Mouse (Mus musculus) gastrocnemius, postnatal 10 days (tissue): ENCODE data around the gene Fcrlb. TPM values are rescaled to one million over a fixed set of nuclear protein-coding genes. Genes with fewer than 3 reads are reported as not detected.
A peak's percentile ranks its signal among the peaks of the same experiment; 100 is the strongest.

ENCODE experiments used
- DNase-seq: peaks from one replicate; pipeline ENCODE4 v3.0.0; 2021; ENCODE audit warnings: mixed read lengths
- total RNA-seq, 2 experiments: library from RNA; stranded (reverse); gene quantifications; 2 replicates each; pipeline ENCODE4 v1.2.3; 2021

Gene Fcrlb
- total RNA-seq, 2 experiments from 2014 or later = not detected

DNA sequence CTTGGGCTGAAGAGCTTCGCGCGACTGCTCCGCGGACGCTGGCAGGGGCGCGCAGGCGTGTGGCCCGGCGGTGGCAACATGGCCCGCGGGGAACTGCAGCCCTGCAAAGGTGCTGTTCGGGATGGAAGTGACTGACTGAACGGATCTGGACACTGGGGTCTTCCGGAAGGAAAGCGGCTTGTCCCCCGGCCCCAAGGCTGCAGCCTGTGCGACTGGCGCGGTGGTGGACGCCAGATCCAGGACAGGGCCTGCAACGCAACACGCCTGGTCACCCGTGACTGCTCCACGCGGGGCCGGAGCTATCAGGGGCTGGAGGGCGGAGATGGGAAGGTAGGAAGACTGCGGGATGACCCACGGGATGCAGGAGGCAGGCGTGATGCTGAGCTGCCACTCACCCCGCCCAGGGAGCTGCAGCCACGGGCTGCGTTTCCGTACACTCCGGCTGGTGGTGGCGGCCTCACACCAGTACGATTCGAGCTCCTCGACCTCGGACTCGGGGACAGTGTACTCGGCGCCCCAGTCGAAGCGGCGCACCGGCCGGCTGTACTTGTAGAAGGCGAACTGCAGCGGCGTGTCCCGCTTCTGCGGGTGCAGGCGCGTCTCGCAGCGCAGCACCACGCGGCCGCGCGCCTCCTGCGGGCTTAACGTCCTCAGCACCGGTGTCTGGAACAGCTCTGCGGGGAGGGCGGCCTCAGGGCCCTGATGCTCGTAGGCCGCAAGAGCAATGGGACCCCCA lies 5.1 kb downstream of the Fcrlb start:
- DNase-seq = peak; percentile 27

DNA sequence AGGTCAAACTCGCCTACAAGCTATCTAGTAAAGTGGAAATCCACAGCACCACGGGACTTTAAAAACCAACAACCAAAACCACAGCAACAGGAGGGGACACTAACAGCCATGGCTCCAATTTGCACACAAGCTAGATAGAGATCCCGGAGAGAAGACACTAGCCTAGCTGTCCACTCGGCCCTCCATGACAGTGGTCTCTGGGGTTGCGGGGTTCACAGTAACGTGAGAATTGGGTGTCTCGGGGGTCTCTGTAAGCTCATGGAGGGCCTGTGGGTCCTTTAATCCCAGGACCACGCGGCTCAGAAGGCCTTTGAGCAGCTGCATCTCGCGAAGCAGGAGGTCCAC lies 5.7 kb downstream of the Fcrlb start:
- DNase-seq = no peak

DNA sequence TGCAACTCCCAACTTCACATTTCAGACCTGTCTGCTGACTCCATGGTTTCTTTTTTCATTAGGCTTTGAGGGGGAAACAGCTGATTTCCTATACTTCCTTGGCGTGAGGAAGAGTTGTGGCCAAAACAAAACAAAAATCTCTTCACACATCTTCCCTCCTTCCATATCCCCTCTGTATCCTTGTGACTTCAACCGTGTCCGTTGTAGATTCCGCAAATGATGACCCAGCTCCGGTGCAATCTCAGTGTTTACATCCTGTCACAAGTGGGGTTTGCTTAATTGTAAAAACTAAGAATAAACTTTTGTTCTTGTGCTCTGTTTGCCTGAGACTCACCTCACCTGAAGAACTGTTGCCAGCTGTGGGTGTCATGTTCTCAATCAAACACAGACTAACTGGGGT lies 9.3 kb downstream of the Fcrlb start:
- no peak for DNase-seq

DNA sequence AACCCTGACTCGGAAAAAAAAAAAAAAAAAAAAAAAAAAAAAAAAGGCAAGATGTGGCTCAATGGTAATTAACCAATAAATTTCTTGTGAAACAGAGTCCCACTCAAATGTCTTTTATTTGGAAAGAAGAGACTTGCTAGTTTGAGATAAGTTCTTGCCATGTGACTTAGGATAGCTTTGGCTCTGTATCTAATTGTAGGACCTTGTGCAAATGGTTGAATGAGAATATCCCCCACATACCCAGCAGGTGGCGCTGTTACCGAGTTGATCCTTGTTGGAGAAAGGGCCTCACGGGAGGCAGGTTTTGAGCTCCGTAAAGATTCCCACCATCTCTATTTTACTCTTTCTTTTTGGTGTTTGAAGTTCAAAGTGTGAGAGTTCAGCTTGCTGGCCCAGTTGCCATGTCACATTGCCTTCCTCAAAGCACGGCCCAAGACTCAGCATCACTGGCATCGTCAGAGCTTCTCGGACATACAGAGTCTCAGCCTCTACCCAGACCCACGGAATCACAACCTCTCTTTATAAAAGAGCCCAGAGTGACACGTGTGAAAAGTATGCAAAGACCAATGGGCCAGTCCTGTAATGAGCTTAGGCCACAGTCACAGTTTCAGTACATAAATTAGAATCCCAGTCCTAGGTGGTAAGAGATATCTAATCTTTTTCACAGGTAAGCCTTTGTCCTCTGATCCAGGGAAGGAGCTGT lies 11.1 kb downstream of the Fcrlb start:
- DNase-seq = peak; percentile 85

DNA sequence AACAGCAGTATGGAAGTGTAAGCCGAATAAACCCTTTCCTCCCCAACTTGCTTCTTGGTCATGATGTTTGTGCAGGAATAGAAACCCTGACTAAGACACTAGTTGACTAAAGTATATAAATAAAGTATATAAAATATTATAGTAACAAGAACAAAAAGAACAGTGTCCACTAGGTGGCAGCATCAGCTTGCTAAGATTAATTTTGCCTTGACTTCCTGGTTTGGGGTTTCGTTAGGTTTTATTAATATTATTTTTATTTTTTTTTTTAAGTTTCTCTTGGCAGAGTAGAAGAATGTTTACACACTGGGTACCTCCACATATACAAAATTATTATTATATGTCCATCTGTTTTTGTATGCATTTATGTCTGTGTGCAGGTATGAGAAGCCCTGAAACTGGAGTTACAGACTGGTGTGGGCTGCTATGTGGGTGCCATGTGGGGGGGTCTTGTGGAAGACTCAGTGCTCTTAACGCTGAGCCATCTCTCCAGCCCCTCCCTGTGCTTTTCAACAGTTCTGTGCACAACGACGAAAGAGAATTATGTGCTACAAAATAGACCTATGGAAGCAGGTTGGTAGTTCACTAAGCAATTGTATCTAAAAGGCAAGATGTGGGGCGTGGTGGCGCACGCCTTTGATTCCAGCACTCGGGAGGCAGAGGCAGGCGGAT lies 11.8 kb downstream of the Fcrlb start:
- DNase-seq = peak; percentile 42

DNA sequence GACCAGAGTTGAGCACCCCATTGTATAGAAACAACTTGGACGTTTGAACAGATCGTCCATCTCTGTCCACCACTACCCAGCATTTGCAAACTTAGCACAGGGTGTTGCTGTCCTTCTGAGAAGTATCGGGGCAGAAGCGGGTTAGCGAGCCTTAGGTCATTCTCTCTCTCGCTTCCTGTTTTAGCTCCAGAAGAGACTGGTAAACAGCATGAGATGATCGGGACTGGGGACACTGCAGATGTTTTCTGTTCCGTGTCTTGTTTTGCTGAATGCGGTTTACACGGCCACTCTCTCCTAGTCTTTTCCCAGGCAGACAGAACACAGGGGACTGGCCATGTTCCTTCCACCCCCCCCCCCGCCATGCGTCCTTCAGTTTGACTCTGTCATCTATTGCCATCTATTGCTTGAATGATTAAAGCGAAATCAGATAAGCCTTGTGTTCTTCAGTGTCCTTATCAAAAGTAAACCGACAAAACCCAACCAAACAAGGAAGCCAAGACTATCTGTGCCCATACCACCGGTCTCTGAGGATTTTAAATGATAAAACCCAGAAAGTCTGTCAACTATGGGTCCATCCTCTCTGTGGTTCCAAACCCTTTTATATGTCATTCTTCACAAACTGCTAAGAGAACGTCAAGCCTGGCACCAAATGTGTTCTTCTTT lies 14.2 kb downstream of the Fcrlb start:
- DNase-seq = no peak

DNA sequence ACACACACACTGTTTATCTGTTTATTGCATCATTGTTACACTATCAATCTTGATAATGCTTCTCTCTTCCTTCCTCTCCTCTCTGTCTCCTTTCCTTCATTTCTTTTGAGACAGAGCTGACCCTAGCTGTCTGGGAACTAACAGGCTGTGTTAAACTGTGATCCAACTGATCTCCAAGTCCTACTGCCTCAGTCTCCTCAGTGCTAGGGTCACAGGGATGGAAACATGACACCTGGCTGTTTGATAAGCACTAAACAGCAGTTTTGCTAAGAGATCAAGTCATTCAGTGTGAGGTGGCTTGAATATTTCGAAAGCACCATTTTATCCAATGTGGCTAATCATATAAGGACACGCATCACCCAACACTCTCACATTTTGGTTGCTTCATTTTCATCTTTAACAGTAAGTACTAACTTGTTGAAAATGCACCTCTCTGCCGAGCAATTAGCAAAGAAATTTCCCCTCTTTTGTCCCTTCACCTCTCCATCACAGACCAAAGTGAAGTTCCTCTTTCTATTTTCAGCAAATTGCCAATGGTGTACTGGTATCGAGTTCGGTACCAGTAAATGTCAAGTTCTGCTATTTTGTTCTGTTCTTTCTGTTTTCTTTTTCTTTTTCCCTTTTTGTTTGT lies 16.0 kb downstream of the Fcrlb start:
- no peak for DNase-seq

DNA sequence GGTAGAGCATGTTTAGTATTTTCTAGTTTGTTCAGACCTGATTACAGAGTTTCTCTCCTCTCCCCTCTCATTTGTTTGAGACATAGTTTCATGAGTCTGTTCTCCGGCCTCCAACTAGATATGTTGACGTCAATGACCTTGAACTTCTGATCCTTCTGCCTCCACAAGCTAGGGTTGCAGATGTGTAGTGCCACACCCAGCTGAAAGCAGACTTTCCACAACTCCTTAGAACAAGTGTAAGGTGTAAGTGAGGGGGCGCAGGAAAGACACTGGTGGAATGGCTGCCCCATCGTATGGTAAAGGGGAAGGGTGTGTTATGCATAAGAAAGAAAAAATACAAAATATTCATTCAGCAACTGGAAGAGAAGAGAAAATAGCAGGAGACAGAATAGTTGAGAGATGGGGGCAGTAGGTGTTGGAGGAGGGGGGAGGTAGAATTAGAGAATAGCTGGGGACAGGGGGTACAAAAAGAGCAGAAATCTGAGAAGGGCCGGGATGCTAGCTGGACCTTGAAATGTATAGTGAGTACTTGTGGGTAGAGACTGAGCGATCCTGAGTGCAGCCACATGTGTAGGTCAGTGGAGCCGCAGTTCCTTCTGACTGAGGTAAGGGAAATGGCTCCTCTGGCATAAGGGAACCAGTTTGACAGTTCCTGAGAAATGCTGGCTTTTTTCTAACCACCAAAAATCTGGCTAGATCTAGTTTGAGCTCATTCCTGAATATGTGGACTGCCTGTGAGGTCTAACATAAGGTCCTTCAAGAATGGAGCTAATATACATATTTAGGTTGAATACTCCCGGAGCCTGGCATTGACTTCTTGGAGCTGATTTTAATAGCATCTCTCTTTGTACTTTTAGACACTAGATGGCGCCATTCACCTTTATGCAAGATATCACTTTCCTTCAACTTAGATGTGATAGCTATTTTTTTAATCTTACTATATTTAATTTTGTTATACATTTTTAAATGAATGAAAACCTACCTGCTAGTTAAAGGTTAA lies 17.8 kb downstream of the Fcrlb start:
- no peak for DNase-seq

DNA sequence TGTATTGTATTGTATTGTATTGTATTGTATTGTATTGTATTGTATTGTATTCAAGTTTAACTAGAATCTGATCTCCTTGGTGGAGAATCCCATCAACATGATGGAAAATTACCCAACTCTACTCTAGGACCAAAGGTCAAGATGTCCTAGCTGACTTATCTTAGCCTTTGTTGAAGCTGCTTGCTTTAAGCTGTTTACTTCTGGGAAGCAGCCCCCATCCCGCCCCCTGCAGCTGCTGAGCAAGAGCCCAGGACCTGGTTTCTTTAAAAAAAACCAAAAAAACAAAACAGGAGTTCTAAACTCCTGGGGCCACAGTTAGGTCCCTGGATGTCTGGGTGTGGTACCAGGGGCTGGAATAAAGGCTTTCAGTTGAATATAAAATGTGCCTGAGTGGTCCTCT lies 20.5 kb downstream of the Fcrlb start:
- no peak for DNase-seq

DNA sequence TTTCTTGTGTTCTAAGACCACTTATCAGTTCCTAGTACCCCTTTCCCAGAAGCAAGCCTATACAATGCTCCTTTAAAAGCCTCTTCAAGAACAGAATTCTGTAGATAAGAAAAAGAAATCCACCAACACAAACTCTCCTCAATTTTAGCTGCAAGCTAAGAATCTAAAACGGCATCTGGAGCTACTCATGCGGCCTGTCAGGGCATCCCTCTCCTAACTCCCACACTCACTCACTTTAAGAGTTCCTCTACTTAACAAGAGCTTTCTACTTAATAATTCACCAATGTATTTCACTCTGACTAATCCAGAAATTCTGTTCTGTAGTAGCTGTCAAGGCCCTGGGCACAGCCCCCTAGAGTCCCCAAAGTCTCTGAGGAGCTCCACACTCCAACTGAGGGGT lies 21.1 kb downstream of the Fcrlb start:
- DNase-seq = no peak

DNA sequence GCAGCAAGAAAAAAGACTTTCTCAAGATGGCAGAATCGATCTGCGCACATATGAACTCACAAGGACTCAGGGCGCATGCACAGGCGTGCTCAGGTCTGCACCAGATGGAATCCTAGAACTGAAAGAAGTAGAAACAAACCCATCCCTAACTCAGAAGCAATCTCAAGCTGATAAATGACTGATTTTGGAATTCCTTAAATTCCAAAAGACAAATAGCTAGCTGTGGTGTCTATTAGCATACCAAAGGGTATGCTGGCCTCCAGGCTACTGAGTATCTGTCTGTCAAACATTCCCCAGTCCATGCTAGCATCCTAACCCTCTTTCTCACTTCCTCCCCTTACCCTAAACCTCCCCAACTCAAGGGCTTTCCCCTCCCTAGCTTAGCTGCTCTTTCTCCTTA lies 23.4 kb downstream of the Fcrlb start:
- no peak for DNase-seq

DNA sequence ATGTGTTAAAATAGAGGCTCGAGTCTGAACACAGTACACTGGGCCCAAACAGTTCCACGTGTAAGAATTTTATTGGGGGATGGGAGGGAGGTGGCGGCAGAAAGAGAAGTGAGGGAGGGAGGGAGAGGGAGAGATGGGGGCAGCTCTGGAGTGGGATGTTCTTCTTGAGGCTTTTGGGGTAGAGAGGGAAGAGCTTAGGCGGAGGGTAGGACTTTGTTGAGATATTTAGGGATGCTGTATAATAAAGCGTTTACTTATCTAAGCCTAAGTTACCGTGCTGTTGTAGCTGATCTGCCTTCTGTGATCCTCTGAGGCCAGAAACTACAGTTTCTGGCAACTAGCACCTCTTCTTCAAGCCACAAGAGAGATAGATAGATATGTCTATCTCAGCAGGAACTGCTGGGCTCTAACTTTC lies 26.7 kb downstream of the Fcrlb start:
- no peak for DNase-seq

DNA sequence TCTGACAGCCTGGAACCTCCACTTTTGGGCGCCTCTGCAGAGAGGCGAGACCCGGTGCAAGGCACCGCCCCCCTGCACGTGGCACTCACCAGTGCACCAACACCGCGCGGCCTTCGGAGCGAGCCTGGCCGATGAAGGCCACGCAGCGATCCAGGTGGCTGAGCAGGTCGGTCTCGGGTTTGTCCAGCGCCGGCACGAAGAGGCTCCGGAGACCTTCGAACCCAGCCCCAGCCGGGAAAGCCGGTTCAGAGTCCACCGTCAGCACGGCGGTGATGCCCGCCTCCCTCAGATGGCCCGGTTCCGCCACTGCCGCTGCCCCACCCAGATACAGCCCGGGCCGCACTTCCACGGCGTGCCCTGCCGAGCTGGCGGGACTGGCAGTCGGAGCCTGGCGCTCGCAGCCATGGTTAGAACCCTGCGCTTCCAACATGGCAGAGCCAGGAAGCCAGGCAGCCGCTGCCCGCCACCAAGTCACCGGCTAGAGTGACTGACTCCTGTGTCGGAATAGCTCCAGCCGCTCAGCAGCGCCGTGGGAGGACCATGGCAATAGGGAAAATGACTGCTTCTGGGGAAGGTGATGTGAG lies 27.7 kb downstream of the Fcrlb start, which contains the start of the genes Gm26620 and Dusp12:
TSS of gene Gm26620 (plus strand) at position 88 of the 584 bp plus-strand sequence.
TSS of gene Dusp12 (minus strand) at position 563 of the 584 bp plus-strand sequence.
- peak; percentile 77 for DNase-seq

DNA sequence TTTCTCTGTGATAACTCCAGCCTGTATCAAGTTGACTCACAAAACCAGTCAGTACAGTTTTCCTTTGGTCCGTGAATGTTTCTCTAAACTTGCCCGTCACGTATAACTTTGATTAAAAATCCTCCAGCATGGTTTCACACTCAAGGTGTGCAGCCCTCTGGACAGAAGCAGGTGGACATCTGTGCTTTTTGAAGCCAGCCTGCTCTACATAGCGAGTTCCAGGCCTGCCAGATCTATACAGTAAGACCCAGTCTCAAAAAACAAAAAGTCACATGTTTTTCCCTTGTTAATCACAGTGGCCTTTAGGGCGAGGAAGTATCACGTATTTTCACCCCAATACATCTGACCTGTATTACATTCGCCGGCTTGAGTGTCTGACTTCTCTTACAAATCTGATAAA lies 28.4 kb downstream of the Fcrlb start:
- DNase-seq = no peak

DNA sequence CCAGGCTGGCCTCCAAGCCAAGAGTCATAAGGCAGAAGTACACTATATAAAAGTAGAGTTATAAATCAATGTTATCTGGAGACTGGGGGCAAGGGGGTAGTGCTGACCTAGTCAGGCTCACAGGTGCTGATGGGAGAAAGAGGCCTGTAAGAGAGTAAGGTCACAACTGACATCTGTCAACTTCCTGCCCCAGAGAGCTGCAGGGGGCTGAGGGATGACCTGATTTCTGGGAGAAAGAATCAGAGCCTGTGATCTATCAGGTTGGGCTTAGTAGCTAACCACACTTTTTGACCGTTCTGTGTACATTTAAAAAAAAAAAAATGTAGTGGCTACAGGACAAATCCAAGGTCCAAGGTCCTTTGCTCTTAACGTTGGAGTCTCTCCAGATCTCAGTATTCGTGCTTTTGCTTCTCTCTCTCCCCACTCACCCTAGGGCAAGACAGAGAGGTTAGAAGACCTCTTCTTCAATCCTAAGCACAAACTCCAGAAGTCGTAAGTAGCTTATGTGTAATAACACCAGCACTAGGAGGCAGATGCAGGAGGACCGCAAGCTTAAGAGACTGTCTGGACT lies 29.7 kb downstream of the Fcrlb start:
- no peak for DNase-seq

DNA sequence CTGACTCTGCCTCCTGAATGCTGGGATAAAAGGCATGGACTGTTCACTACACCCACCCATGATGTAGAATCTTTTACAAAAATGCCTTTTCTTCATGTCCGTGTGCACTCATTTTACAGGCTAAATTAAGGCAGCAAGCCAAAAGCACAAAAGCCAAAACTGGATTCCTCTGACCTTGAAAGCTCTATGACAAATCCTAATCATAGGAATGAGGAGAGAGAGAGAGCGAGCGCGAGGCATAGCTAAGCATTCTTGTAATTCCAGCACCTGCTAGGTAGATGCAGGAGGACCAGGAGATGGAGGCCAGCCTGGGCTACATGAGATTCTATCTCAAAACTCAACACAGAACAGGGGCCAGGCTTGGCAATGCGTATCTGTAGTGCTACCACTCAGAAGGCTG lies 35.8 kb downstream of the Fcrlb start:
- no peak for DNase-seq

DNA sequence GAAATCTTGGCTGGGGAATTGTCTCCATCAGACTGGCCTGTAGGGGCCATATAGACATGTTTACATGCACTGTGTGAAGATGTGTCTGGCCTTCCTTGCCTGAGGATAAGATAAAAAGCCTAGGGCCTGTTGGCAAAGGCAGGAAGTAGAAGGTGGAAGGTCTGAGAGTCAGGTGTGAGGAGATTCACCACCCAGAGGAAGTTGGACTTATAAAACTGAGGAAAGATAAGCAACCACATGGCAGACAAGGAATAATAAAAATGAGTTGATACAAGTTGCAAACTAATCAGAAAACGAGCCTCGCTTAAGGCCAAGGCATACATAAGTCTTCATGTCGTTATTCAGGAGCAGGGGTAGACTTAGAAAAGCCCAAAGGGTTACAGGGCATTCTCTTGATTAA lies 37.1 kb downstream of the Fcrlb start:
- DNase-seq = no peak

DNA sequence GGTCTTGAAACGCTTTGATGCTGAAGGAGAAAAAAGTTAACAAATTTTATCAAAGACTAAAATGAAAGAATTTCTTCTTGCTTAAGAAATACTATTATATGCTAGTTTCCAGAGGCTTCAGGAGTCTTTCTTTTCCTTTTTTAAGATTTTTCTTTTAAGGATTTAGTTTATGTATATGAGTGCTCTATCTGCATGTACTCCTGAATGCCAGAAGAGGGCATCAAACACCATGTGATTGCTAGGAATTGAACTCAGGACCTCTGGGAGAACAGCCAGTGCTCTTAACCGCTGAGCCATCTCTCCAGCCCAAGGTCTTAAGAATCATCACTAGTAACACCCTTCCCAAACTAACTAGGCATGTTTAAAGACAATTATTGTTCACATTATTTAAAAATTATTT lies 40.8 kb downstream of the Fcrlb start:
- DNase-seq = no peak

DNA sequence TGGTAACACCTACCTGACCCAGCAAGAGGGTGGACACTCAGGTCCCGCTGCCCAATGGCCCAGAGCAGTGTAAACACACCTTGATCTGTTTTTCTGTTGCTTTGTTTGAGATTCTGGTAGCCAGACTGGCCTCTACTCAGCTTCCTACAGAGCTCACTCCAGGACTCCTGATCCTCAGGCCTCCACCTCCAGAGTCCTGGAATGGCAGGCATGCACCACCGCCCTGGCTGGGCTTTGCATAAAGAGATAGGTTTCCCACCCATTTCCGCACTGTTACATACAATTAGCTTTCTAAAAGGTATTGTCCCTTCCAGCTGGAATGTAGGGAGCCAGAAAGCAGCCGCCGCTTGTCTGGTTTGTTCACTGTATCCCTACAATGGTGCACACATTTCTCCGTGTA lies 41.3 kb downstream of the Fcrlb start:
- no peak for DNase-seq

DNA sequence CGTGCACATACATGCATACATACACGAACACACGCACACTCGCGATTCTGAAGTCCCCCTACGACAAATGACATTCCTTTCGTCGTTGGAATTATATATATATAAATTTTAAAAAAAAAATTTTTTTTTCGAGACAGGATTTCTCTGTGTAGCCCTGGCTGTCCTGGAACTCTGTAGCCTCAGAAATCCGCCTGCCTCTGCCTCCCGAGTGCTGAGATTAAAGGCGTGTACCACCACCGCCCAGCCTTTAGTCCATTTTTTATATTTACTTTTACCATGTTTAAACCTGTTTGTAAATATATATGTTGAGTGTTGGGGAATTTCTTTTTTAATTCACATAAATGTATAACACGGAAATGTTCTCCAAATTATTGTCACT lies 43.8 kb downstream of the Fcrlb start:
- no peak for DNase-seq
